Comparison of ENCODE assay signal across 10 mouse cellular contexts in genomic region chr3:123905928-123906721, GRCm38 (mm10).
DNase-seq lines count a peak whose midpoint lies in the region; ATAC-seq lines count a peak whose summit lies in the region.
"Had no signal": no experiment of that assay in that cellular context is flagged by ENCODE, and none has a peak within 500 bp of the region (broad histone marks: within the 10 kb centered on the region; RNA-seq: fewer than 3 reads in every experiment).

No protein-coding gene starts in this region.

- H3K27ac ChIP-seq in intestine, embryonic 16.5 days (ENCODE audit: low read length): no peak overlapping the region; the same call in 1 of the 2 replicates
- H3K27ac ChIP-seq in stomach, embryonic 15.5 days: peak overlapping the region; percentile 48; the same call in 1 of the 2 replicates
- H3K27ac ChIP-seq: limb, embryonic 10.5 days had no signal

- H3K36me3 ChIP-seq in intestine, embryonic 16.5 days (ENCODE audit: control insufficient read depth, insufficient read depth, low read length): no peaks in the 10 kb centered on the region
- H3K36me3 ChIP-seq in stomach, embryonic 15.5 days: no peaks in the 10 kb centered on the region
- H3K36me3 ChIP-seq: limb, embryonic 10.5 days had no signal

- H3K27me3 ChIP-seq in intestine, embryonic 16.5 days (replicated peaks; ENCODE audit: control insufficient read depth, insufficient read depth, low read length): no peaks in the 10 kb centered on the region
- H3K27me3 ChIP-seq in stomach, embryonic 15.5 days (replicated peaks): no peaks in the 10 kb centered on the region

- intact Hi-C loops in left cerebral cortex, postnatal 4 days (cut with DNase I): no loop called here

- no peaks in the 10 kb centered on the region for H3K9me3 ChIP-seq in intestine, embryonic 16.5 days (ENCODE audit: control insufficient read depth, low read length)
- H3K9me3 ChIP-seq in stomach, embryonic 15.5 days: no peaks in the 10 kb centered on the region
- H3K9me3 ChIP-seq: limb, embryonic 10.5 days had no signal

- H3K9ac ChIP-seq in intestine, embryonic 16.5 days (ENCODE audit: low read depth, low read length): no peak overlapping the region
- H3K9ac ChIP-seq in stomach, embryonic 15.5 days: no peak overlapping the region

- H3K4me3 ChIP-seq in intestine, embryonic 16.5 days (ENCODE audit: low read length): no peak overlapping the region
- H3K4me3 ChIP-seq in stomach, embryonic 15.5 days (replicated peaks): no peak overlapping the region
- H3K4me3 ChIP-seq: limb, embryonic 10.5 days had no signal

- peak; percentile 3 for DNase-seq in adrenal gland, postnatal 14 days
- no peak for DNase-seq in adrenal gland, adult 8-10 months
- peak; percentile 63 for DNase-seq in left cerebral cortex, postnatal 4 days
- DNase-seq in left cerebral cortex, adult 9 months (ENCODE audit: low spot score in 2 of 2): no peak
- DNase-seq in urinary bladder, postnatal 14 days (ENCODE audit: low spot score): no peak
- no peak for DNase-seq in spleen, adult 18-20 months

- H3K4me1 ChIP-seq in intestine, embryonic 16.5 days (ENCODE audit: control insufficient read depth, insufficient read depth, low read length): no peaks in the 10 kb centered on the region
- H3K4me1 ChIP-seq in stomach, embryonic 15.5 days: no peaks in the 10 kb centered on the region

- peak; percentile 44; the same call in 1 of the 2 replicates for ATAC-seq in intestine, embryonic 16.5 days
- ATAC-seq in stomach, embryonic 15.5 days (ENCODE audit: insufficient read depth, low FRiP score, low read depth): no peak; the same call in 1 of the 2 replicates
- ATAC-seq: activated CD4-positive, CD25-positive, alpha-beta regulatory T cell, adult 4 months had no signal

- 31% methylated on average over 9 of the region's 9 CpGs for WGBS in intestine, embryonic 16.5 days
- 31% methylated on average over 9 of the region's 9 CpGs for WGBS in stomach, embryonic 15.5 days

- no peak overlapping the region for H3K4me2 ChIP-seq in intestine, embryonic 16.5 days (ENCODE audit: low read depth, low read length)
- H3K4me2 ChIP-seq in stomach, embryonic 15.5 days: no peak overlapping the region

Comparison
In these comparisons a context has a peak if more than half of its experiments do, and no peak if none do; other contexts are left out.
1. DNase-seq: peak in adrenal gland, postnatal 14 days (single experiment) and left cerebral cortex, postnatal 4 days (single experiment); none in adrenal gland, adult 8-10 months (single experiment), left cerebral cortex, adult 9 months (0 of 2), urinary bladder, postnatal 14 days (single experiment) and spleen, adult 18-20 months (0 of 2).